Mouse (Mus musculus) liver, embryonic 13.5 days (tissue): ENCODE data around the gene Ampd3. TPM values are rescaled to one million over a fixed set of nuclear protein-coding genes. Genes with fewer than 3 reads are reported as not detected.

Experiments
- ATAC-seq: fragments of 200-750 bp; cut with Nextera tagmentation; 2 replicates; pipeline ENCODE4 v1.8.0; 2017; ENCODE audit warnings: low read depth, mild to moderate bottlenecking, moderate number of reproducible peaks, moderate library complexity
- DNase-seq: peaks from one replicate; pipeline ENCODE4 v3.0.0; 2022
- H3K27ac ChIP-seq: fragments of 300-500 bp; sonication (generic); 2 replicates; pipeline ENCODE4 v1.5.1; 2015; ENCODE audit warnings: moderate library complexity, mild to moderate bottlenecking, inconsistent platforms
- H3K27me3 ChIP-seq: fragments of 300-500 bp; sonication (generic); 2 replicates; pipeline ENCODE4 v1.6.1; 2015; ENCODE audit warnings: mild to moderate bottlenecking, inconsistent platforms
- H3K36me3 ChIP-seq: fragments of 300-500 bp; sonication (generic); 2 replicates; pipeline ENCODE4 v1.6.1; 2015; ENCODE audit warnings: mild to moderate bottlenecking, inconsistent platforms
- H3K4me1 ChIP-seq: fragments of 300-500 bp; sonication (generic); replicated peaks from 2 replicates; pipeline ENCODE4 v1.6.1; 2015; ENCODE audit warnings: inconsistent platforms
- H3K4me2 ChIP-seq: fragments of 300-500 bp; sonication (generic); 2 replicates; pipeline ENCODE4 v1.6.1; 2015; ENCODE audit warnings: inconsistent platforms, mild to moderate bottlenecking, moderate library complexity
- H3K4me3 ChIP-seq: fragments of 300-500 bp; sonication (generic); replicated peaks from 2 replicates; pipeline ENCODE4 v1.5.1; 2015; ENCODE audit warnings: mild to moderate bottlenecking, inconsistent platforms
- H3K9ac ChIP-seq: fragments of 300-500 bp; sonication (generic); 2 replicates; pipeline ENCODE4 v1.6.1; 2015; ENCODE audit warnings: mild to moderate bottlenecking, inconsistent platforms
- H3K9me3 ChIP-seq: fragments of 300-500 bp; sonication (generic); replicated peaks from 2 replicates; pipeline ENCODE4 v1.6.1; 2016; ENCODE audit warnings: inconsistent platforms
- WGBS: fragments of 180-500 bp; shearing (Covaris S2); methylation state at CpG from one replicate; pipeline ENCODE4 v1.1.7; 2015; ENCODE audit not compliant: insufficient replicate concordance; 5-methylcytosine and 5-hydroxymethylcytosine counted together
- polyA plus RNA-seq: library from polyadenylated mRNA; unstranded; fragments of >200 nt; fragmentation: Nextera tagmentation; extraction: Ambion mirVana; gene quantifications from 2 replicates; pipeline ENCODE4 v1.2.1, GENCODE M21; 2015

Ampd3 gene
- polyA plus RNA-seq, 1 experiment from 2014 or later = 26.2 TPM

- peak; percentile 66 for DNase-seq
- peaks cover 10% of the 10 kb centered on the region for H3K4me1 ChIP-seq
- peaks cover 92% of the 10 kb centered on the region for H3K36me3 ChIP-seq
- H3K27ac ChIP-seq = no peak overlapping the region
- H3K4me3 ChIP-seq = no peak overlapping the region
- H3K4me2 ChIP-seq = no peak overlapping the region
- peak; percentile 41 for ATAC-seq
- no peaks in the 10 kb centered on the region for H3K27me3 ChIP-seq
- no peak overlapping the region for H3K9ac ChIP-seq
- WGBS = 2% methylated on average over 4 of the region's 4 CpGs
- H3K9me3 ChIP-seq = no peaks in the 10 kb centered on the region
Observed at GRCm38 (mm10) chr7:110801028-110801427, 33.0 kb downstream of the Ampd3 start.

- no peaks in the 10 kb centered on the region for H3K27me3 ChIP-seq
- no peak overlapping the region for H3K4me2 ChIP-seq
- 96% methylated on average over 10 of the region's 10 CpGs for whole genome bisulfite sequencing
- H3K9me3 ChIP-seq = no peaks in the 10 kb centered on the region
- peaks cover 89% of the 10 kb centered on the region for H3K36me3 ChIP-seq
- no peak for DNase-seq
- H3K4me3 ChIP-seq = no peak overlapping the region
- H3K27ac ChIP-seq = no peak overlapping the region
- ATAC-seq = no peak
- H3K9ac ChIP-seq = no peak overlapping the region
- H3K4me1 ChIP-seq = no peaks in the 10 kb centered on the region
Observed at GRCm38 (mm10) chr7:110803131-110803530, 35.1 kb downstream of the Ampd3 start.

- H3K27me3 ChIP-seq = no peaks in the 10 kb centered on the region
- H3K4me3 ChIP-seq = no peak overlapping the region
- no peak overlapping the region for H3K4me2 ChIP-seq
- no peak overlapping the region for H3K9ac ChIP-seq
- H3K36me3 ChIP-seq = peaks cover 94% of the 10 kb centered on the region
- ATAC-seq (no peak), DNase-seq (no peak)
- H3K9me3 ChIP-seq = no peaks in the 10 kb centered on the region
- WGBS = 90% methylated on average over 3 of the region's 3 CpGs
- H3K27ac ChIP-seq = no peak overlapping the region
- H3K4me1 ChIP-seq = no peaks in the 10 kb centered on the region
Observed at GRCm38 (mm10) chr7:110804266-110804665, 36.3 kb downstream of the Ampd3 start.

- Histone ChIP-seq H3K4me1 (no peaks in the 10 kb centered on the region), H3K4me3 (no peak overlapping the region), H3K9me3 (no peaks in the 10 kb centered on the region), H3K27ac (no peak overlapping the region), H3K9ac (no peak overlapping the region), H3K27me3 (no peaks in the 10 kb centered on the region), H3K4me2 (no peak overlapping the region), H3K36me3 (peaks cover 96% of the 10 kb centered on the region)
- 89% methylated on average over 13 of the region's 13 CpGs for WGBS
- DNase-seq (no peak), ATAC-seq (no peak)
Observed at GRCm38 (mm10) chr7:110807460-110808030, 39.5 kb downstream of the Ampd3 start.

GRCm38 (mm10) chr7:110808962-110809361 is 41.0 kb downstream of the Ampd3 start:
- peaks cover 4% of the 10 kb centered on the region for H3K4me1 ChIP-seq
- H3K4me2 ChIP-seq = no peak overlapping the region
- 81% methylated on average over 3 of the region's 3 CpGs for WGBS
- no peak overlapping the region for H3K27ac ChIP-seq
- H3K27me3 ChIP-seq = no peaks in the 10 kb centered on the region
- no peaks in the 10 kb centered on the region for H3K9me3 ChIP-seq
- ATAC-seq (no peak), DNase-seq (no peak)
- peaks cover 94% of the 10 kb centered on the region for H3K36me3 ChIP-seq
- no peak overlapping the region for H3K4me3 ChIP-seq
- no peak overlapping the region for H3K9ac ChIP-seq

- peaks cover 93% of the 10 kb centered on the region for H3K36me3 ChIP-seq
- 86% methylated on average over 18 of the region's 18 CpGs for WGBS
Observed at GRCm38 (mm10) chr7:110809585-110810557, 41.9 kb downstream of the Ampd3 start.

GRCm38 (mm10) chr7:110810995-110811394 is 43.0 kb downstream of the Ampd3 start:
- no peaks in the 10 kb centered on the region for H3K27me3 ChIP-seq
- H3K36me3 ChIP-seq = peaks cover 92% of the 10 kb centered on the region
- no peak overlapping the region for H3K4me3 ChIP-seq
- no peak overlapping the region for H3K9ac ChIP-seq
- no peak overlapping the region for H3K27ac ChIP-seq
- WGBS = 89% methylated on average over 8 of the region's 8 CpGs
- peaks cover 10% of the 10 kb centered on the region for H3K4me1 ChIP-seq
- no peak for ATAC-seq
- no peaks in the 10 kb centered on the region for H3K9me3 ChIP-seq
- no peak overlapping the region for H3K4me2 ChIP-seq
- DNase-seq = no peak

More at GRCm38 (mm10) chr7:110809585-110810557, 41.9 kb downstream of the Ampd3 start:
- no peak overlapping the region for H3K4me2 ChIP-seq
- peaks cover 10% of the 10 kb centered on the region for H3K4me1 ChIP-seq
- DNase-seq = no peak
- H3K27ac ChIP-seq = no peak overlapping the region
- ATAC-seq = no peak
- no peaks in the 10 kb centered on the region for H3K9me3 ChIP-seq
- H3K9ac ChIP-seq = no peak overlapping the region
- no peaks in the 10 kb centered on the region for H3K27me3 ChIP-seq
- no peak overlapping the region for H3K4me3 ChIP-seq

GRCm38 (mm10) chr7:110811529-110811928 is 43.5 kb downstream of the Ampd3 start:
- DNase-seq (no peak), ATAC-seq (no peak)
- Histone ChIP-seq H3K4me1 (peaks cover 13% of the 10 kb centered on the region), H3K9ac (no peak overlapping the region), H3K9me3 (no peaks in the 10 kb centered on the region), H3K4me3 (no peak overlapping the region), H3K27ac (no peak overlapping the region), H3K4me2 (no peak overlapping the region), H3K36me3 (peaks cover 89% of the 10 kb centered on the region), H3K27me3 (no peaks in the 10 kb centered on the region)
- 76% methylated on average over 5 of the region's 5 CpGs for WGBS

- DNase-seq (no peak), ATAC-seq (peak; percentile 65)
- Histone ChIP-seq H3K4me2 (no peak overlapping the region), H3K9ac (no peak overlapping the region), H3K27me3 (no peaks in the 10 kb centered on the region), H3K36me3 (peaks cover 72% of the 10 kb centered on the region), H3K9me3 (no peaks in the 10 kb centered on the region), H3K4me3 (no peak overlapping the region), H3K27ac (no peak overlapping the region; the same call in 1 of the 2 replicates), H3K4me1 (peaks cover 27% of the 10 kb centered on the region)
- 24% methylated on average over 1 of the region's 1 CpGs for WGBS
Observed at GRCm38 (mm10) chr7:110813983-110814382, 46.0 kb downstream of the Ampd3 start.

GRCm38 (mm10) chr7:110816037-110816436 is 48.0 kb downstream of the Ampd3 start:
- 66% methylated on average over 5 of the region's 5 CpGs for WGBS

GRCm38 (mm10) chr7:110818206-110818605 is 50.2 kb downstream of the Ampd3 start:
- WGBS = 74% methylated on average over 6 of the region's 6 CpGs
- peaks cover 59% of the 10 kb centered on the region for H3K4me1 ChIP-seq
- peak overlapping the region; percentile 52 for H3K9ac ChIP-seq
- H3K9me3 ChIP-seq = no peaks in the 10 kb centered on the region
- DNase-seq = no peak
- no peak for ATAC-seq
- H3K4me3 ChIP-seq = no peak overlapping the region
- no peaks in the 10 kb centered on the region for H3K27me3 ChIP-seq
- peaks cover 59% of the 10 kb centered on the region for H3K36me3 ChIP-seq
- H3K4me2 ChIP-seq = peak overlapping the region; percentile 13; the same call in 1 of the 2 replicates
- H3K27ac ChIP-seq = peak overlapping the region; percentile 85

More at GRCm38 (mm10) chr7:110816037-110816436, 48.0 kb downstream of the Ampd3 start:
- Histone ChIP-seq H3K4me3 (no peak overlapping the region), H3K4me2 (no peak overlapping the region), H3K4me1 (peaks cover 47% of the 10 kb centered on the region), H3K27me3 (no peaks in the 10 kb centered on the region), H3K36me3 (peaks cover 66% of the 10 kb centered on the region), H3K9me3 (no peaks in the 10 kb centered on the region), H3K9ac (no peak overlapping the region), H3K27ac (no peak overlapping the region)
- DNase-seq = no peak
- no peak for ATAC-seq
